Mouse (Mus musculus) spleen, adult 2 months (tissue): Measurements from ENCODE around the gene Tom1l2. TPM values are rescaled to one million over a fixed set of nuclear protein-coding genes. Genes with fewer than 3 reads are reported as not detected.
A peak's percentile ranks its signal among the peaks of the same experiment; 100 is the strongest.

Source experiments
- DNase-seq, 2 experiments: peaks; one replicate each; pipeline versions ENCODE4 v3.0.0 to v3.0.0-alpha.2; 2012 to 2021; ENCODE audit warnings: low spot score in 2 of 2, low read depth in 1 of 2
- H3K27ac ChIP-seq: fragments of 200-500 bp; 2 replicates; pipeline ENCODE4 v1.5.1; 2012; ENCODE audit warnings: low read length, inconsistent platforms; ENCODE audit not compliant: insufficient read depth
- H3K27me3 ChIP-seq: fragments of 200-500 bp; 2 replicates; pipeline ENCODE4 v1.6.1; 2012; ENCODE audit warnings: mild to moderate bottlenecking, moderate library complexity, low read length, inconsistent platforms; ENCODE audit not compliant: control insufficient read depth, insufficient read depth
- H3K36me3 ChIP-seq: fragments of 200-500 bp; 2 replicates; pipeline ENCODE4 v1.6.1; 2012; ENCODE audit warnings: mild to moderate bottlenecking, low read length, inconsistent platforms; ENCODE audit not compliant: control insufficient read depth, insufficient read depth
- H3K4me1 ChIP-seq: fragments of 200-500 bp; 2 replicates; pipeline ENCODE4 v1.6.1; 2011; ENCODE audit warnings: inconsistent platforms; ENCODE audit not compliant: control insufficient read depth, insufficient read depth, insufficient read length
- H3K4me3 ChIP-seq: fragments of 200-500 bp; 2 replicates; pipeline ENCODE4 v1.5.1; 2011; ENCODE audit warnings: mild to moderate bottlenecking, inconsistent platforms; ENCODE audit not compliant: insufficient read depth, insufficient read length; ENCODE audit errors: extremely low read depth
- CTCF ChIP-seq: fragments of 200-500 bp; IDR thresholded peaks from 2 replicates; pipeline ENCODE4 v1.5.1; 2011; ENCODE audit warnings: mild to moderate bottlenecking, inconsistent platforms; ENCODE audit not compliant: insufficient read depth, insufficient read length, insufficient replicate concordance; ENCODE audit errors: extremely low read depth
- POLR2A ChIP-seq: fragments of 200-500 bp; IDR thresholded peaks from 2 replicates; pipeline ENCODE4 v1.6.1; 2011; ENCODE audit warnings: low read depth, low read length, inconsistent platforms
- WGBS: fragments of 180-500 bp; shearing (Covaris S2); methylation state at CpG from one replicate; pipeline ENCODE4 v1.1.7; 2018; 5-methylcytosine and 5-hydroxymethylcytosine counted together
- polyA plus RNA-seq: library from polyadenylated mRNA; depleted of rRNA; stranded (reverse); fragments of >200 nt; gene quantifications from 2 replicates; pipeline ENCODE4 v1.2.3, GENCODE M21; 2012

Tom1l2 gene
- polyA plus RNA-seq, 1 experiment, result 28.1 TPM

DNA sequence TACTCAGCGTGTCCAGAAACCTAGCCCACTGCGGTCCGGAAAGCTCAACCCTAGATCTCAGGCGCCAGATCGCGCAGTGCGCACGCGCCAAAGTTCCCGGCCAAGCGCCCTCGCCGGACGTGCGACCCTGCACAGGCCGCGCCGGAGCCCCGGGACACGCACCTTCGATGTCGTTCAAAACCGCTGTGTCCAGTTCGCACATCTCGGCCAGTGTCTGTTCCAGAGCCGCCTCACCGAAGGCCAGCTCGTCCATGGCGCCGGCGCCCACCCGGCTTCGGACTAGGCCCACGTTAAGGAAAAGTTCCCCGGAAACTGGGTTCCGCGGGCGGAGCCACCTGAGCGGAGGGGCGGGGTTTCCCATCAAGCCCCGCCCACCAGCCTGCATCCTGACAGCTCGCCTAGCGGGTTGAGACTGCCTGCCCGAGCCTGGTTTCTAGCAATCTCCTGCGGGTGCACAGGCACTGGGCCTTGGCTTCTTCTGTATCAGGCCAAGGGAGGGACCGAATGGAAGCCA is 132.4 kb downstream of the Tom1l2 start:
- DNase-seq, result peak; percentile 78 to 87
- peak overlapping the region; percentile 92 for H3K27ac ChIP-seq
- peak overlapping the region; percentile 99 for H3K4me3 ChIP-seq
- H3K36me3 ChIP-seq, result no peaks in the 10 kb centered on the region; the same call in 1 of the 2 replicates
- under 1% methylated on average over 46 of the region's 46 CpGs for WGBS
- no peaks in the 10 kb centered on the region for H3K27me3 ChIP-seq
- TF ChIP-seq CTCF, result no peak
- TF ChIP-seq POLR2A, result peak; percentile 24; the same call in 1 of the 2 replicates
- peaks cover 18% of the 10 kb centered on the region; the same call in 1 of the 2 replicates for H3K4me1 ChIP-seq

- Histone ChIP-seq H3K27me3 (no peaks in the 10 kb centered on the region), H3K36me3 (no peaks in the 10 kb centered on the region; the same call in 1 of the 2 replicates), H3K27ac (peak overlapping the region; percentile 92; the same call in 1 of the 2 replicates), H3K4me3 (peak overlapping the region; percentile 99), H3K4me1 (peaks cover 18% of the 10 kb centered on the region; the same call in 1 of the 2 replicates)
- no peak for DNase-seq
- WGBS, result 21% methylated on average over 8 of the region's 8 CpGs
- TF ChIP-seq POLR2A (no peak), CTCF (no peak)
These were observed 133.1 kb downstream of the Tom1l2 start for GRCm38 (mm10) chr11:60219609-60220008.

DNA sequence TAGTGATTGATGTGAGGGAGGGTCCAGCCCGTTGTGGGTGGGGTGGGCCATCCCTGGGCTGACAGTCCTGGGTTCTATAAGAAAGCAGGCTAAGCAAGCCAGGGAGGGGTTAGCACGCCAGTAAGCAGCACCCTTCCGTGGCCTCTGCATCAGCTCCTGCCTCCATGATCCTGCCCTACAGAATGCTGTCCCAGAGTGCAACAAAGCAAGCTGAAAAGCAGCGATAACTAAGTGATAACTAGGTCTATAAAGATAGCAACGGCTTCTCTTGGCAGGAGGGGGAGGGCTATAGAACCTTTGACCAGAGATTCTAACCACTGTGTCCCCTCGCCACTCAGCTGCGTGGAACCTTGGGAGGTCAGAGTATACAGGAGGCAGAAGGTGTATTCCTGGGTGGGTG is 135.2 kb downstream of the Tom1l2 start:
- TF ChIP-seq POLR2A (no peak), CTCF (no peak)
- peaks cover 18% of the 10 kb centered on the region; the same call in 1 of the 2 replicates for H3K4me1 ChIP-seq
- no peaks in the 10 kb centered on the region; the same call in 1 of the 2 replicates for H3K36me3 ChIP-seq
- H3K4me3 ChIP-seq, result no peak overlapping the region
- no peaks in the 10 kb centered on the region for H3K27me3 ChIP-seq
- DNase-seq, result no peak
- 82% methylated on average over 7 of the region's 7 CpGs for whole genome bisulfite sequencing
- no peak overlapping the region for H3K27ac ChIP-seq

DNA sequence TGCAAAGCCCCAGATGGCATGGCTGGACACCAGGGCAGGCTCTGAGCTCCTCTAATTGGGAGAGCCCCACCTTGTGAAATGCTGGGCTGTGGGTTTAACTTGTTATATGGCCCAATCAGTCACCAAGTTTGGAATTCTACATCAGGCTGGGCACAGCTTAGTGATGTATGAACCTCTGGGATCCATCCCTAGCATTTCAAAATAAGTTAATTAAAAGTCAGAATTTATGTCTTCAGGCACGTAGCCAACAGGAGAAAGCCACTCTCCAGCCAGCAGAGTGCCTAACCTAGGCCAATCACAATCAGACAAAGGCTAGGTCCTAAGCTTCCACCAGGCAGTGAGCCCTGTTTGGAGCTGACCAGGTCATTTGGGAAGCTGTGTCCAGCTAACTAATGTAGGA is 136.0 kb downstream of the Tom1l2 start:
- H3K27ac ChIP-seq, result no peak overlapping the region
- 90% methylated on average over 1 of the region's 1 CpGs for WGBS
- H3K36me3 ChIP-seq, result no peaks in the 10 kb centered on the region; the same call in 1 of the 2 replicates
- no peak for TF ChIP-seq CTCF
- no peak for TF ChIP-seq POLR2A
- H3K4me1 ChIP-seq, result peaks cover 18% of the 10 kb centered on the region; the same call in 1 of the 2 replicates
- no peaks in the 10 kb centered on the region for H3K27me3 ChIP-seq
- DNase-seq, result no peak
- no peak overlapping the region for H3K4me3 ChIP-seq

DNA sequence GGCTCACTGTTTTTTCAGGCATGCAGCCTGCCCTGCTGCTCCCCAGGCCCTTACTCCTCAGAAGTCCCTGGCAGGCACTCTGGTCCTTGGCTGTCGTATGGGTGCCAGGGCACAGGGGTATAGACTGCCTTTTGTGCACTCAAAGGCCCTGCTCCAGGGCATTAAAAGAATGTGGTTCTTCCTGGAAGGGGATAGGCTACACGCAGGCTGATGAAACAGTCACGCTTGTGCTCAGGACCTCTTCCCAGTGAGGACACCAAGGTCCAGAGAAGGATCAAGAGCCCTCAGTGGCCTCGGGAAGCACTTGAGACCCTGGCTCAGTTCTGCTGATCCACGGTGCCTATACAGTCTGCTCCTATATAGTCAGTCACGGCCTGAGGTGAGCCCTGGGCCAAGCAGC is 139.4 kb downstream of the Tom1l2 start:
- TF ChIP-seq CTCF (no peak), POLR2A (no peak)
- 88% methylated on average over 6 of the region's 6 CpGs for WGBS
- Histone ChIP-seq H3K4me1 (peaks cover 18% of the 10 kb centered on the region; the same call in 1 of the 2 replicates), H3K4me3 (no peak overlapping the region), H3K27me3 (no peaks in the 10 kb centered on the region), H3K27ac (no peak overlapping the region), H3K36me3 (no peaks in the 10 kb centered on the region)
- no peak for DNase-seq

DNA sequence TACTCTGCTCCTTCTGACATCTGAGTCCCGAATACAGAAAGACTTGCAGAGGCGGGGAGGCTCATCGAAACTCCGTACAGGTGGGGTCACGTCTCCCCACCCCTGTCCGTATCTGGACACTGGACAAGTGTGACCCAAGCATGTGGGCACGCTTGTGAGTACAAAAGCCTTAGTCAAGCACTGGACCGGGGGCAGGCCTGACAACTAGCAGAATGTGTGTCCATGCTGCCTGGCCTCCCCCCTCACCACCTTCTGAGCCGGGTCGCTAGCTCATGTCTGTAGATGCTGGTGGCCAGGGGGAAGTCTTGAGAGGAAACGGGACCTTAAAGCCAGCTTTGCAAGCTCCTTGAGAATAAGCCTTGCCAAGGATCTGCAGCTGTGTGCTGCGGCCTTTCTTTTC is 140.9 kb downstream of the Tom1l2 start:
- Histone ChIP-seq H3K4me3 (no peak overlapping the region), H3K4me1 (peaks cover 18% of the 10 kb centered on the region; the same call in 1 of the 2 replicates)
- 66% methylated on average over 12 of the region's 12 CpGs for WGBS

DNA sequence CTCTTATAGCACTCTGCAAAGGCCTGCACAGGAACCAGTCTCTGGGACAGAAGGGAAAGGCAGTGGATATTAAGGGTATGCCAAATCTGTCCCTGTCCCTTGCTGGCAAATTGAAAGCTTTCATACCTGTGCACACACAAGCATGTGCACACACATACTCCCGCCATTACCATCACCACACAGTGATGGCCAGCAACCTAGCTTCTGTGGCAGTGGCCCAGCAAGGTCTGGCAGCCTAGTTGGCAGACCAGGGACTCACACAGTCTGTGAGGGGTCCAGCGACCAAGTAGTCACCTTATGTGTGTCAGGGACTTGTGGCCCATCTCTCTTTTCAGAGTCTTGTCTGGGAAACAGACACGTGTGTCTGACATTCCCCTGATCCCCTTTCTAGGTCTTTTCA is 141.6 kb downstream of the Tom1l2 start:
- Histone ChIP-seq H3K27me3 (no peaks in the 10 kb centered on the region), H3K4me3 (no peak overlapping the region), H3K4me1 (peaks cover 18% of the 10 kb centered on the region; the same call in 1 of the 2 replicates), H3K27ac (peak overlapping the region; percentile 24; the same call in 1 of the 2 replicates), H3K36me3 (peaks cover 4% of the 10 kb centered on the region)
- no peak for TF ChIP-seq POLR2A
- no peak for TF ChIP-seq CTCF
- no peak for DNase-seq
- 75% methylated on average over 3 of the region's 3 CpGs for WGBS

More for the DNA sequence above, 140.9 kb downstream of the Tom1l2 start:
- Histone ChIP-seq H3K36me3 (peaks cover under 1% of the 10 kb centered on the region; the same call in 1 of the 2 replicates), H3K27ac (no peak overlapping the region), H3K27me3 (no peaks in the 10 kb centered on the region)
- TF ChIP-seq CTCF, result no peak
- no peak for TF ChIP-seq POLR2A
- no peak for DNase-seq
